Mouse (Mus musculus): ENCODE results near the gene Brf1. TPM values are rescaled to one million over a fixed set of nuclear protein-coding genes. Genes with fewer than 3 reads are reported as not detected.

Brf1 gene
- polyA plus RNA-seq, 1 experiment from 2014 or later = 74.2 TPM

DNA sequence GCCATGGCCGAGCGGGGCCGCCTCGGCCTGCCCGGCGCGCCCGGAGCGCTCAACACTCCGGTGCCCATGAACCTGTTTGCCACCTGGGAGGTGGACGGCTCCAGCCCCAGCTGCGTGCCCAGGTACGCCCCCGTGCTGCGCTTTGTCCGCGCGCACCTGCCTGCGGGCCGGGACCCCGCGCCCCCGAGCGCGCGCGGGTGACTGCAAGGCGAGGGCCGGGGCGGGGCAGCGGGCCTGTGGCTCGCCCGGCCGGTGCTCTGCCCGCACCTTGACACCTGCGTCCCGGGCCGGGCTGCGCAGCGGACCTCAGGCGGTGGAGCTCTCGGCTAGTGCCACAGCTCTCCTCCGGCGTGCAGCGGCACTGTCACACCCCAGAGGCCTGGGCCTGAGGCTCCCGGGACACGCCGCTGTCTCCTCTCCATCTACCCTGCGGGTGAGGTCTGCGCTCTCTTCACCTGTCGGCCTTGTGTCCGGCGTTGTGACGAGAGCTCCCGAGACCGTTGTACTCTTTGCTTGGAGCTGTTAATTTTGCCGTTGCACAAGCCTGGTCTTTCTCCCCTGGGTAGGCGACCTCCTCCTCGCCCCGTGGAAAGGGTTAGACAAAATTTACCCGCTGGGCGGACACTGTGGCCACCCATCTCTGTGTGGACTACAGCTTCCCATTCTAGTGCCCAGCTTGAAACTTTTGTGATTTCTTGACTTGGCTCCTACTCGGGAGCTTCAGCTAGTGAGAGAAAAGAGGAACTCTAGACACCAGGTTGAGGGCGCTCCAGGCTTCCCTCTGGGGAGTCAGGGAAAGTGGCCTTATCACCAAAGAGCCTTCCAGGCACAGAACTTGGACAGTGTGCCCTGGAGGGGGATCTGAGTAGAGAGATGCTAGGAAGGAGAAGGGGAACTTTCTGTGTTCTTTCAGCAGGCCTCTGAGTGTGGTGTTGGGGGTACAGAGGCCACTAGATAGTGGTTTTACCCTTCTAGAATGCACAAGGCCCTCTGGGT, 14.4 kb upstream of the Brf1 start:
- ATAC-seq (ENCODE audit: low FRiP score) = no peak; the same call in none of the 2 replicates
- Histone ChIP-seq H3K27me3 (no peaks in the 10 kb centered on the region), H3K27ac (peak overlapping the region; percentile 60), H3K9me3 (no peaks in the 10 kb centered on the region), H3K4me3 (replicated peaks) (peak overlapping the region; percentile 98), H3K36me3 (replicated peaks) (no peaks in the 10 kb centered on the region), H3K4me1 (peaks cover 41% of the 10 kb centered on the region), H3K9ac (peak overlapping the region; percentile 91), H3K4me2 (peak overlapping the region; percentile 87)
- 1% methylated on average over 58 of the region's 64 CpGs for WGBS

DNA sequence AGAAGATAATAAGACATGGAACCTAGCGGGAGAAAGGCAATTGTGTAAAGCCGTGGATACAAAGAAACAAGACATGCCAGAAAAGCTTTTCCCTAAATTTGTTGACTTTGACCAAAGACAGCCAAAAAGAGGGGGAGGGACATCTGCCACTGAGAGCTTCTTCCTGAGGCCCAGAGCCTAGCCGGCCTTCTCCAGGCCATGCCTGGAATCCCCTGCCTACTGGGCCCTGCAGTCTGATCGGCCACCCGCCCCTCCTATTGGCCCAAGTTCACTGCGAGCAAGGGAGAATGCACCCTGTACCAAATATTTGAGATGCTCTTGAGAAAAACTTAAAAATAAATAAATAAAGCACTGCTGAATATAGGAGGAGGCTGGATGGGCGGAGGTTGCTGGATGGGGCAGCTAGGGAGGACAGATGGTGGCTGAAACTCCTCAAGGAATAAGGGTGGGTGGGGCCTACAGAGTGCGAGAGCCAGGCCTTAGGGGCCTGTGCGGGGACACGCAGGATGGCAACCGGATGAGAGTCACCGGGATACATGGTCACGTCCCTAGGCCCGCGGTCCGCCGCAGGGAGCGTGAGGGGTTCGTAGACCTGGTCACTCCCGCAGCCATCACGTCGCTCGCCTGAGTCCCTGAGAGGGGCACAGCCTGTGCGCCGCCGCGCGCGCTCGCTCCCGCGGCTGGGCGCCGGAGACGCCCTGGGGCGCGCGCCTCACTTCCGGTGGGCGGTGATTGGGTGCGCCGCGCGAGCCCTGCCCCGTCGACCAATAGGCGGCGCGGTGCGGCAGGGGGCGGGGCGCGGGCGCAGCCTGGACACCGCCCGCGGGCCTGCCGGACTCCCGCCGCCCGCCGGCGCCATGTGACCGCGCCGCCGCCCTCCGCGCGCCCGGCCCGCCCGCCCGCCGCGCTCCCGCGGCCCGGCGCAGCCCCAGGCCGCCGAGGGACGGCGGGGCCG, 13.4 kb upstream of the Brf1 start, which contains the start of gene Pacs2:
Gene Pacs2 (plus strand): TSS at position 905 of the 955 bp plus-strand sequence.
- peak; percentile 96 for ATAC-seq (ENCODE audit: low FRiP score)
- peak within 1 kb of the TSS; percentile 87 for H3K4me2 ChIP-seq
- 3% methylated on average over 85 of the region's 85 CpGs for WGBS
- no peaks in the 10 kb centered on the region for H3K27me3 ChIP-seq
- H3K9ac ChIP-seq = peak within 1 kb of the TSS; percentile 91
- peak within 1 kb of the TSS; percentile 98 for H3K4me3 ChIP-seq (replicated peaks)
- H3K36me3 ChIP-seq (replicated peaks) = no peaks in the 10 kb centered on the region
- H3K4me1 ChIP-seq = peaks cover 41% of the 10 kb centered on the region
- H3K27ac ChIP-seq = peak within 1 kb of the TSS; percentile 92
- no peaks in the 10 kb centered on the region for H3K9me3 ChIP-seq

DNA sequence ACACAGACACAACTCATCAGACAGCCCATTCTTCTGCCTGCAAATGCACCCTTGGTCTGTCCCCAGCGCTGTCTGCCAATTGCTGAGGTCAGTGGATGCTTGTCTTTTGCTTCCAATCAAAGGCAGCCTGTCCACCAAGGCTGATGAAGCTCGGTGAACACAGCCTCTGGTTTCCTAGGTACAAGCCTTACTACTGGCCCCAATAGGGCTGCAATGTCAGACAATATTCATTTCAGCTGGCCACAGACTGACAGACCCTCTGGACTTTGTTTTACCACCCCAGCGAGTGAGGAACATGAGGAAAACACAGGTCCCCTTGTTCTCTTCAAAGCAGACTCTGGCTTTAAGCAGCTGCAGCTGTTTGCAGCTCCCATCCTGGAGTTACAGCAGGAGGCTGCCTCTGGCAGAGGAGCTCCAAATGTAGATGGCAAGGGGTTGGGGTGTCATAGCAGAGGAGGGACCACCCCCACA, 12.6 kb upstream of the Brf1 start:
- 57% methylated on average over 3 of the region's 3 CpGs for whole genome bisulfite sequencing
- Histone ChIP-seq H3K9ac (peak overlapping the region; percentile 82; the same call in 1 of the 2 replicates), H3K36me3 (replicated peaks) (no peaks in the 10 kb centered on the region), H3K27me3 (no peaks in the 10 kb centered on the region), H3K4me2 (peak overlapping the region; percentile 60), H3K4me3 (replicated peaks) (no peak overlapping the region), H3K9me3 (no peaks in the 10 kb centered on the region), H3K27ac (peak overlapping the region; percentile 92), H3K4me1 (peaks cover 41% of the 10 kb centered on the region)
- ATAC-seq (ENCODE audit: low FRiP score) = no peak

GRCm38 (mm10) chr12:113012443-113012842, 11.9 kb upstream of the Brf1 start:
- Histone ChIP-seq H3K9ac (no peak overlapping the region), H3K36me3 (replicated peaks) (no peaks in the 10 kb centered on the region), H3K27me3 (no peaks in the 10 kb centered on the region), H3K4me2 (no peak overlapping the region), H3K9me3 (no peaks in the 10 kb centered on the region), H3K4me3 (replicated peaks) (no peak overlapping the region), H3K27ac (peak overlapping the region; percentile 92; the same call in 1 of the 2 replicates), H3K4me1 (peaks cover 37% of the 10 kb centered on the region)
- ATAC-seq (ENCODE audit: low FRiP score) = no peak
- 91% methylated on average over 5 of the region's 5 CpGs for WGBS

- Histone ChIP-seq H3K4me1 (peaks cover 32% of the 10 kb centered on the region), H3K4me2 (no peak overlapping the region), H3K4me3 (replicated peaks) (no peak overlapping the region), H3K36me3 (replicated peaks) (no peaks in the 10 kb centered on the region), H3K27me3 (no peaks in the 10 kb centered on the region), H3K27ac (no peak overlapping the region), H3K9ac (no peak overlapping the region), H3K9me3 (no peaks in the 10 kb centered on the region)
- no peak for ATAC-seq (ENCODE audit: low FRiP score)
- 87% methylated on average over 6 of the region's 6 CpGs for WGBS
Measured at GRCm38 (mm10) chr12:113011702-113012360, 11.3 kb upstream of the Brf1 start.

DNA sequence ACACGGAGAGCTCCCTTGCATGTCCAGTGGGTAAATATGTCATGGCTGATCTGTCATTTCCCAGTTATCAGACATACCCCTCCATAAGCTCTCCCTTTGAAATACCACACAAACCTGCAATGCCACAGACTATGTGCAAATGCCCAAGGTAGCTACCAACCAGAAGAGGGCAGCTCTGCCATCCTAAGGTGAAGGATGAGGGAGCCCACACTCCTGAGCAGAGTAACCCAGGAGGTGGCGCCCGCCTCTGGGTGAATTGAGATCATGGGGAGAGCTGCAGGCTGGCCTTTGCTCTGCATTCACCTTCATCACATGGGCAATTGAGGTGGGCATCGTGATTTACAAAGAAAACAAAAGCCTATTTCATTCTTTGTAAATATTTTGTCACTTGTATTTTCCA, 4.5 kb upstream of the Brf1 start:
- H3K4me2 ChIP-seq = no peak overlapping the region
- no peaks in the 10 kb centered on the region for H3K9me3 ChIP-seq
- ATAC-seq (ENCODE audit: low FRiP score) = no peak
- H3K36me3 ChIP-seq (replicated peaks) = no peaks in the 10 kb centered on the region
- H3K27ac ChIP-seq = no peak overlapping the region
- no peak overlapping the region for H3K9ac ChIP-seq
- H3K4me3 ChIP-seq (replicated peaks) = no peak overlapping the region
- H3K27me3 ChIP-seq = peaks cover 3% of the 10 kb centered on the region; the same call in 1 of the 2 replicates
- WGBS = 30% methylated on average over 4 of the region's 4 CpGs
- peaks cover 5% of the 10 kb centered on the region for H3K4me1 ChIP-seq

DNA sequence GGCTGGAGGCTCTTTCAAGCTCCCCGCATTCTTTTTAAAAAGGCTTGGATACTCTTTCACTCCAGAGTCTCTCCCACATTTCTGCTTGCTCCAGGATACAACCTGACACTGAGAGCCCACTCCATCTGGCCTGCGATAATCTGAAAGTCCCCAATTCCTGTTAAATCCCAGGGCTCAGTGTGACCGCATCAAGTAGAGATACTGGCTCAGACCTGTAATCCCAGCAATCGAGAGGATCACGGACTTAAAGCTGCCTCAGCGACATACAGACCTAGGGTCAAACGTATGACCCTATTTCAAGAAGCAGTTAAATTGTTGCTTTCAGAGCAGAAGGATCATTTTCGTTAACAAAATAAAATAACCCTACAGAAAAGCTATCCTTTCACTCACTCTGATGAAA, 3.5 kb upstream of the Brf1 start:
- no peaks in the 10 kb centered on the region for H3K9me3 ChIP-seq
- H3K27ac ChIP-seq = no peak overlapping the region
- H3K36me3 ChIP-seq (replicated peaks) = no peaks in the 10 kb centered on the region
- H3K4me1 ChIP-seq = peaks cover 9% of the 10 kb centered on the region
- no peak overlapping the region for H3K4me3 ChIP-seq (replicated peaks)
- H3K9ac ChIP-seq = no peak overlapping the region
- H3K27me3 ChIP-seq = peaks cover 3% of the 10 kb centered on the region; the same call in 1 of the 2 replicates
- WGBS = 85% methylated on average over 8 of the region's 8 CpGs
- no peak overlapping the region for H3K4me2 ChIP-seq
- ATAC-seq (ENCODE audit: low FRiP score) = no peak

- no peak for ATAC-seq (ENCODE audit: low FRiP score)
- 34% methylated on average over 2 of the region's 2 CpGs for WGBS
- H3K9me3 ChIP-seq = no peaks in the 10 kb centered on the region
- no peak overlapping the region for H3K27ac ChIP-seq
- H3K4me3 ChIP-seq (replicated peaks) = no peak overlapping the region
- H3K36me3 ChIP-seq (replicated peaks) = no peaks in the 10 kb centered on the region
- H3K4me2 ChIP-seq = no peak overlapping the region
- H3K4me1 ChIP-seq = peaks cover 17% of the 10 kb centered on the region
- no peak overlapping the region for H3K9ac ChIP-seq
- H3K27me3 ChIP-seq = peaks cover 3% of the 10 kb centered on the region; the same call in 1 of the 2 replicates
Measured at GRCm38 (mm10) chr12:113002667-113003066, 2.2 kb upstream of the Brf1 start.

- peaks cover 17% of the 10 kb centered on the region for H3K4me1 ChIP-seq
Measured at GRCm38 (mm10) chr12:113001133-113001474, 600 bp upstream of the Brf1 start.

GRCm38 (mm10) chr12:112999569-113000293, 773 bp downstream of the Brf1 start:
- peak overlapping the region; percentile 94 for H3K4me3 ChIP-seq (replicated peaks)
- H3K9ac ChIP-seq = peak overlapping the region; percentile 93
- H3K27me3 ChIP-seq = peaks cover 3% of the 10 kb centered on the region; the same call in 1 of the 2 replicates
- 2% methylated on average over 56 of the region's 56 CpGs for WGBS
- peak overlapping the region; percentile 89 for H3K4me2 ChIP-seq
- H3K36me3 ChIP-seq (replicated peaks) = peaks cover 13% of the 10 kb centered on the region; the same call in 1 of the 2 replicates
- no peak; the same call in 1 of the 2 replicates for ATAC-seq (ENCODE audit: low FRiP score)
- peak overlapping the region; percentile 90 for H3K27ac ChIP-seq
- no peaks in the 10 kb centered on the region for H3K9me3 ChIP-seq
- peaks cover 17% of the 10 kb centered on the region for H3K4me1 ChIP-seq

More at GRCm38 (mm10) chr12:113001133-113001474, 600 bp upstream of the Brf1 start:
- Histone ChIP-seq H3K36me3 (replicated peaks) (peaks cover 7% of the 10 kb centered on the region; the same call in 1 of the 2 replicates), H3K27ac (peak overlapping the region; percentile 90), H3K9me3 (no peaks in the 10 kb centered on the region), H3K27me3 (peaks cover 3% of the 10 kb centered on the region; the same call in 1 of the 2 replicates), H3K9ac (peak overlapping the region; percentile 53), H3K4me3 (replicated peaks) (peak overlapping the region; percentile 94), H3K4me2 (peak overlapping the region; percentile 89)
- WGBS = 8% methylated on average over 5 of the region's 5 CpGs
- ATAC-seq (ENCODE audit: low FRiP score) = no peak

DNA sequence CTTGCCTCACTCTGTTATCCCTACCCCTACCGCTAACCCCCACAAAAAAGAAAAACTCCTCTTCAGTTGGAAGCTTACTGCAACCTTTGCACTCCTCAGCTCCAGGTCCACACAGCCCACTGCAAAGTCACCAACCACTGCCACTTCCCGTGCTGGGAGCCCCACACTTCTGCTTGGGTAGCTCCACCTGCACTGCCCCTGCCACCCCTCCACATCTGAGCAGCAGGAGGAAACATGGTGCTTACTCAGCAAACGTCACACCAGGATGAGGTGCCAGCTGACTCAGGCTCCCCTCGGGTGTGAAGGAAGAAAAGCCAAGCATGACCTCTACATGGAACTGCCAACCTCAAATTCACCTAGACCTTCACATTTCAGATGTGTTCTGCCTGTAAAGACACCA, 6.4 kb downstream of the Brf1 start:
- Histone ChIP-seq H3K27ac (no peak overlapping the region), H3K36me3 (replicated peaks) (peaks cover 35% of the 10 kb centered on the region), H3K4me1 (peaks cover 10% of the 10 kb centered on the region), H3K4me2 (no peak overlapping the region), H3K27me3 (no peaks in the 10 kb centered on the region), H3K4me3 (replicated peaks) (no peak overlapping the region), H3K9me3 (no peaks in the 10 kb centered on the region), H3K9ac (no peak overlapping the region)
- ATAC-seq (ENCODE audit: low FRiP score) = no peak
- WGBS = 86% methylated on average over 4 of the region's 4 CpGs
